Mouse (Mus musculus) C2C12 (cell line): ENCODE results near the gene Smim24.

Experiments used
- CTCF ChIP-seq: IDR thresholded peaks from one replicate; pipeline ENCODE4 v1.5.1; 2011; ENCODE audit not compliant: control insufficient read depth, insufficient read depth, insufficient read length
- MYOG ChIP-seq: IDR thresholded peaks from one replicate; pipeline ENCODE4 v1.6.1; 2011; ENCODE audit not compliant: control insufficient read depth, insufficient read length; ENCODE audit errors: extremely low read depth
- USF1 ChIP-seq: IDR thresholded peaks from one replicate; pipeline ENCODE4 v1.6.1; 2011; ENCODE audit warnings: low read depth, mild to moderate bottlenecking, control low read depth, moderate library complexity

GRCm38 (mm10) chr10:81364666-81365065, 28.2 kb upstream of the Smim24 start:
- TF ChIP-seq CTCF (no peak), MYOG (no peak), USF1 (no peak)
